Comparison of ENCODE assay signal across 8 mouse cellular contexts in genomic region chr10:17213310-17214064, GRCm38 (mm10).
DNase-seq lines count a peak whose midpoint lies in the region; ATAC-seq and TF ChIP-seq lines count a peak whose summit lies in the region.

No protein-coding gene starts in this region.

- H3K4me3 ChIP-seq in embryonic facial prominence, embryonic 14.5 days (ENCODE audit: low read depth, low read length), result 0 out of 2 replicates have a peak overlapping the region, but pooled peaks have one; percentile 6
- no peak overlapping the region for H3K4me3 ChIP-seq in kidney, postnatal 0 days (replicated peaks; ENCODE audit: low read depth, low read length)

- peaks cover 8% of the 10 kb centered on the region; the same call in 1 of the 2 replicates for H3K4me1 ChIP-seq in embryonic facial prominence, embryonic 14.5 days (ENCODE audit: control insufficient read depth, insufficient read depth, low read length)
- H3K4me1 ChIP-seq in kidney, postnatal 0 days (replicated peaks; ENCODE audit: insufficient read depth, low read length), result no peaks in the 10 kb centered on the region

- H3K27ac ChIP-seq in embryonic facial prominence, embryonic 14.5 days (replicated peaks; ENCODE audit: low read depth, low read length), result peak overlapping the region; percentile 67; the same call in 1 of the 2 replicates
- no peak overlapping the region for H3K27ac ChIP-seq in kidney, postnatal 0 days

- peak; percentile 85 for ATAC-seq in embryonic facial prominence, embryonic 14.5 days (ENCODE audit: low read depth)
- no peak for ATAC-seq in kidney, postnatal 0 days (replicated peaks; ENCODE audit: low FRiP score, low read depth)
- ATAC-seq in erythroblast, adult 5-6 weeks (replicated peaks; ENCODE audit: low FRiP score, poor library complexity, severe bottlenecking), result no peak

- TF ChIP-seq CTCF in kidney, postnatal 0 days (IDR thresholded peaks at IDR 0.05; ENCODE audit: low read depth), result no peak

- H3K36me3 ChIP-seq in embryonic facial prominence, embryonic 14.5 days (ENCODE audit: control insufficient read depth, insufficient read depth, low read length), result no peaks in the 10 kb centered on the region
- no peaks in the 10 kb centered on the region for H3K36me3 ChIP-seq in kidney, postnatal 0 days (ENCODE audit: insufficient read depth, low read length)

- WGBS in embryonic facial prominence, embryonic 14.5 days, result 10% methylated on average over 7 of the region's 7 CpGs
- 20% methylated on average over 6 of the region's 7 CpGs for WGBS in kidney, postnatal 0 days

- H3K9me3 ChIP-seq in embryonic facial prominence, embryonic 14.5 days (ENCODE audit: control insufficient read depth, low read length), result no peaks in the 10 kb centered on the region
- H3K9me3 ChIP-seq in kidney, postnatal 0 days (replicated peaks; ENCODE audit: low read length), result no peaks in the 10 kb centered on the region

- H3K27me3 ChIP-seq in embryonic facial prominence, embryonic 14.5 days (replicated peaks; ENCODE audit: control insufficient read depth, insufficient read depth, low read length), result no peaks in the 10 kb centered on the region
- H3K27me3 ChIP-seq in kidney, postnatal 0 days (ENCODE audit: insufficient read depth, low read length), result no peaks in the 10 kb centered on the region

- H3K9ac ChIP-seq in embryonic facial prominence, embryonic 14.5 days (ENCODE audit: low read depth, low read length), result no peak overlapping the region
- no peak overlapping the region for H3K9ac ChIP-seq in kidney, postnatal 0 days (ENCODE audit: low read depth, low read length)

- peak overlapping the region; percentile 40 for H3K4me2 ChIP-seq in embryonic facial prominence, embryonic 14.5 days (ENCODE audit: low read depth, low read length)
- peak overlapping the region; percentile 18; the same call in 1 of the 2 replicates for H3K4me2 ChIP-seq in kidney, postnatal 0 days (ENCODE audit: low read length)

- DNase-seq in left cerebral cortex, adult 18-20 months (ENCODE audit: low spot score in 2 of 2), result peak; percentile 3 to 13
- no peak for DNase-seq in left cerebral cortex, adult 11 months (ENCODE audit: low spot score)
- DNase-seq in embryonic facial prominence, embryonic 14.5 days (ENCODE audit: low spot score), result peak; percentile 91
- DNase-seq in kidney, postnatal 0 days (ENCODE audit: low spot score), result peak; percentile 82
- peak; percentile 58 for DNase-seq in retina, postnatal 1 day
- DNase-seq in adrenal gland, postnatal 14 days, result no peak
- DNase-seq in testis, postnatal 14 days (ENCODE audit: low spot score), result no peak

Comparison
In these comparisons a context has a peak if more than half of its experiments do, and no peak if none do; other contexts are left out.
1. DNase-seq: peak in left cerebral cortex, adult 18-20 months (2 of 2), embryonic facial prominence, embryonic 14.5 days (single experiment), kidney, postnatal 0 days (single experiment) and retina, postnatal 1 day (single experiment); none in left cerebral cortex, adult 11 months (single experiment), adrenal gland, postnatal 14 days (single experiment) and testis, postnatal 14 days (single experiment).